Mouse (Mus musculus) frontal cortex, postnatal 25 days (tissue): ENCODE measurements around the gene Apoc3.
A peak's percentile ranks its signal among the peaks of the same experiment; 100 is the strongest.

Experiments
- DNase-seq, 2 experiments: peaks; one replicate each; pipeline ENCODE4 v3.0.0; 2022; ENCODE audit warnings: low spot score in 2 of 2

The Apoc3 gene

DNA sequence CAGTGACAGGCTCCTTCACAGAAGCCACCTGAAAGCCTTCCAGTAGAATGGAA, at the start of gene Apoc3:
Gene Apoc3 (minus strand): TSS at position 41 of the 53 bp plus-strand sequence.
- no peak for DNase-seq

GRCm38 (mm10) chr9:46282631-46283436, 47.4 kb upstream of the Apoc3 start, which contains the start of gene Bud13:
Gene Bud13 (plus strand): TSS chr9:46283008.
- DNase-seq, result peak; percentile 87 to 89

DNA sequence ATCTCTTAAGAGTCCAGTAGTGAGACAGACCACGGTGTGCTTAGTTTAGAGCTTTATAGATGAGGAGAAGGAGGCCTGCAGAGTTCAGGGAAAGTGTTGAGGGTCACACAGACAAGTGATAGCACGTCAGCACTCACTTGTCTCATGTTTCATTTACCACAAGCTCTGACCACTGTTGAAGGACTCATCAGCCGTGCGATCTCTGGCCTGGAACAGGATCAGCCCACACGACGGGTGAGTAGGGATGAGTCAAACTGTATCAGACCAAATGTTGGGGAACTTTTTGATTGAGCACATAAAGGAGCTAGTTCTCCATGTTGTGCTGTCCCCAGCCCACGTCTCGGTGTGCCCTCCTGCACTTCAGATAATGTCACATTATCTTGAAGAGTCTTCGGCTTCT, 39.1 kb upstream of the Apoc3 start:
- DNase-seq, result no peak

GRCm38 (mm10) chr9:46272677-46273454, 37.4 kb upstream of the Apoc3 start, which contains the start of gene Zpr1:
Gene Zpr1 (plus strand): TSS chr9:46273064.
- peak; percentile 67 to 72 for DNase-seq

- no peak for DNase-seq
Measured at GRCm38 (mm10) chr9:46272070-46272469, 36.6 kb upstream of the Apoc3 start.

GRCm38 (mm10) chr9:46270782-46271181, 35.3 kb upstream of the Apoc3 start:
- no peak for DNase-seq

GRCm38 (mm10) chr9:46269125-46269524, 33.7 kb upstream of the Apoc3 start:
- no peak for DNase-seq

- DNase-seq, result no peak
Measured at GRCm38 (mm10) chr9:46268343-46268873, 33.0 kb upstream of the Apoc3 start, which contains the start of gene Apoa5. Gene Apoa5 (plus strand): TSS chr9:46268633.

- no peak for DNase-seq
Measured at GRCm38 (mm10) chr9:46261131-46261530, 25.7 kb upstream of the Apoc3 start.

- DNase-seq, result no peak
Measured at GRCm38 (mm10) chr9:46259111-46259510, 23.7 kb upstream of the Apoc3 start.

- DNase-seq, result no peak
Measured at GRCm38 (mm10) chr9:46257546-46257945, 22.1 kb upstream of the Apoc3 start.

GRCm38 (mm10) chr9:46256658-46257385, 21.4 kb upstream of the Apoc3 start:
- DNase-seq, result no peak

- DNase-seq, result no peak
Measured at GRCm38 (mm10) chr9:46256177-46256576, 20.7 kb upstream of the Apoc3 start.

- peak in 1 of 2 experiments; percentile 59 for DNase-seq
Measured at GRCm38 (mm10) chr9:46246752-46247324, 11.4 kb upstream of the Apoc3 start.

GRCm38 (mm10) chr9:46243584-46243983, 8.1 kb upstream of the Apoc3 start:
- no peak for DNase-seq

- no peak for DNase-seq
Measured at GRCm38 (mm10) chr9:46243122-46243521, 7.7 kb upstream of the Apoc3 start.

GRCm38 (mm10) chr9:46241818-46242217, 6.4 kb upstream of the Apoc3 start:
- DNase-seq, result no peak

DNA sequence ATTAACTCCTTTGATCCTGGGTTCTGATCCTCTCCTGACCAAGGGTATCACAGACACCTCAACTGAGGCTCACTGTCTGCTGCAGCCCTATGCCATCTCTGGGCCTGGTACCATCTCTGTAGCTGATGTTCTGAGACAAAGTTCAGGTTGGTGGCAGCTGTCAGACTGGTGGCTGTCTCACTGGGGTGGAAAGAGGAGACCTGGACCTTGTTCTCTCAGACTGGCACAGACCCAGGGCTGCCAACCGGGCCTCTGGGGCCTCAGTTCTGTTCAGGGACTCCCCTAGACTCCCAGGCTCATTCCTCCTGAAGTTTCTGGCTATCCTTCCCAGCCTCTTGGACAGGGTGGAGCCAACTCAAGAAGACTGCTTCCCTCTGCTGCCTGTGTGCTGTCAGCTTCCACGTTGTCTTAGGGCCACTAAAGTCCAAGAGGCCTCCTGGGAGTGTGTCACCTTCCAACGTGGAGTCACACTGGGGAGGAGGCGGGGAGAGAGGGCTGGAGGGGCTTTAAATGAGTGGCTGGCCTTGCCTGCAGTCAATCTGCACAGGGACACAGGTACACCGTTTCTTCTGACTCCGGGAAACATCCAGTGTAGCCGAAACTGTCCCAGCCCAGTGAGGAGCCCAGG, 5.2 kb upstream of the Apoc3 start, which contains the start of gene Apoa4:
Gene Apoa4 (plus strand): TSS at position 171 of the 628 bp plus-strand sequence.
- no peak for DNase-seq

DNA sequence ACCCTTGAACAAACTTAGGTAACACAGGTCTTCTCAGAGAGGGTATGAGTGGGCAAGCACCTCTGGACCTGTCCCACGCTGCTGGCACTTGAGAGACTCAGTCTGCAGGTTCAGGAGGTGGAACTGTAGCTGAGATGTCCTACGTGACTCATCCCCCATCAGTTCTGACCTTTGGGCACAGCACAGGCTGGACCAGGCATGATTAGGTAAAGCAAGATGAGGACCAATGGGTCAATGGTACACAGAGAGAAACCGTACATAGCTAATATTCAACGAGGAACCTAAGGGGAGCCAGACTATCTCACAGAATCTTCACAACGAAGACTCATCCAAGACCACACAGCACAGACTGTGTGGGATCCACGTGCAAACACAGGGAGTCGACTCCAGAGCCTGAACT, 3.4 kb upstream of the Apoc3 start:
- no peak for DNase-seq

GRCm38 (mm10) chr9:46235649-46236048, 213 bp upstream of the Apoc3 start:
- DNase-seq, result no peak

- DNase-seq, result no peak
Measured at GRCm38 (mm10) chr9:46235196-46235595, 240 bp downstream of the Apoc3 start.
